Mouse (Mus musculus) cerebellum, adult 11 months (tissue): ENCODE measurements around the gene Nmrk2.

Experiments
- DNase-seq: peaks from one replicate; pipeline ENCODE4 v3.0.0; 2022

The Nmrk2 gene

DNA sequence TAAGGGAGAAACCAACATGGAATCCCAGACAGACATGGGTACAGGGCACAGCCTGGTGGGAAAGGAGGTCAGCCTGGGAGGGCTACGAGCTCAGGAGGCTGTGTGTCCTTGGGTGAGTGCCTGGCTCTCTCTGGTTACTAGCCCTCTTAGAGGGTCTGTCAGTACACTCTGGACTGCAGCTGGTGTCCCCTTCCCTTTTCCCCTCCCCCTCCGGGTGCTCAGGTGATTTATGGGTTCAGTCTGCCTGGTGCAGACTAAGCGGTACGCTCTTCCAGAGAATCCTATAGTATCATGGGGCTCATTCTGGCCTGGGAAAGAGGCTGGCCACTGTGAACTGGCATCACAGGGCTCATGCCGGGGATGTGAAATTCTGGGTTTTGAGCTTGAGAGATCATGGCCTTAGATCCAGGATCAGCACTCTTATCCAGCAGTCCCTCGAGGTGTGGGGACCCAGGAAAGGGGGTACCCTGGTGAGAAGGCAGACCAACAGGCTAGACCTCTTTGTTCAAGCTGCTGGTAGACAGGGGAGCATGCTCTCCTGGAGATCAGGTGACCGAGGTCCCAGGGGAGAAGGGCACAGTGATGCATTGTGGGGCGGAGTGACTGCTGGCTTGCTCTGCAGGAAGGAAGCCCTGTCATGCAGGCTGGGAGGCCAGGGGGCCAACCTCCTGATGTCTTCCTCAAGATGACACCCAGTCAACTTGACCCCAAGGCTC, 40.1 kb downstream of the Nmrk2 start:
- DNase-seq, result no peak

DNA sequence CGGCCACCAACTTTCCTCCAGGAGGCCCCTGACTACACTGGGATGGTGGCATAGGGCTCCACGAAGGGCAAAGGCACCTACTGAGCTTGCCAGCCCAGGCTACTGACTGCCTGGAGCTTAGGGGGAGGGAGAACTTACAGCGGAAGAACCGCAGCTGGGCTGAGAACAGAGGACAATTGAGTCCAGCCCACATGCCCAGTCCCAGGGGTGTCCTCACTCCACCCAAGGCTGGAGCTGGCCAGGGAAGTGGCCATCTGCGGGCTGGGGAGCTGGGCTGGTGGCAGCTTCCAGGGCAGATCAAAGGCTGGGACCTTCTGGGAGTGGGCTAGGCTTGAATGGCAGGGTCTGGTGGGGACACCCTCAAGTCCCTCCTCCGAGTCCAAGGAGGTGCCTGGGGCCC, 47.1 kb downstream of the Nmrk2 start:
- DNase-seq, result no peak

DNA sequence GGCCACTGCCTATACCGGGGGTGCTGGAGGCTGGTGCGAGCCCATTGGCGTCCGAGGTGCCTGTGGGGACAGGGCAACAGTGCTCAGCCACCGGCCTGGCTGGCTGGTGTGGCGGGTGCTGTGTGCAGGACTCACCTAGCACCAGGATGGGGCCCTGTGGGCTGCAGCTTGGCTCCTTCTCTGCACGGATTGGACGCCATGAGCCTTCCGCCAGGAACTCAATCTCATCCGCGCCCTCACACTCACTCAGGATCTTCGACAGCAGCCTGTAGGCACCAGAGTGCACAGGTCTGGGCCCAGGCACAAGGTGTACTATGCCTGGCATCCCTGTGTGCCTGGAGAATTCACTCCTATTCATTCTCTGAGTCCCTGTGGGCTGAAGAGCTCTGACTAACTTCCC, 47.5 kb downstream of the Nmrk2 start:
- no peak for DNase-seq

DNA sequence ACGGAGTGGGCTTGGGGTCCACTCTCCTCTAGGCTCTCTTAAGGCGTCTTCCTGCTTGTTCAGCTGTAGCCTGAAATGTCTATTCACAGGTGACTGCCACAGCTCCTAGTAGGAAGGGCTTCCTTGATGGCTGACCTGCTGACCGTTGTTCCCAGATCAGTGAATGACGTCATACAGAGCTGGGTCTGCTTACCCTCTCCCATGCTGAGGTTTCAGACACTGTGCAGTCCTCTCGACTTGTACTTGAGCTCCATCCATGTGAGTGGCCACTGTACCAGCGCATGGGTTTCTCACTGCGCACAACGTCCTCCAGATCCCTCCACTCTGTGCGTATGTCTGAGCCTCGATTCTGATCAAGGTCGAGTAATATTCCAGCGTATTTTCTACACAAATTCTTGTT, 49.2 kb downstream of the Nmrk2 start:
- DNase-seq, result no peak

DNA sequence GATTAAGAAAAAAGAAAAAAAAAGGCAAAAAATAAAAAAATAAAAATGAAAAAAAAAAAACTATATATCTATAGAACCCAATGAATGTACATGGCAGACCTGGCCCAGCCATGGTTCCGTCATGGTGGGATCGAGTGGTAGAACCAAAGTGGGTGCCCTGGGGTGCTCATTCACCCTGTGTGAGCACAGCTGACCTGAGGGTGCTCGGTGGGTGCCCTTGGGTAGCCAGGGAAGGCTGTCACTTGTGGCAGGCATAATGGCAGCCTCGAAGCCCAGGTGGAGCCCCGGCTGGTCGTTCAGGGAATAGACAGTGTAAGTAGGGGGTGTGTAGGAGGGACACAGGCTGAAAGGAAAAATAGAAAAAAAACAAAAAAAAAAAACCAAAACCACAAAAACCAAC, 50.6 kb downstream of the Nmrk2 start:
- no peak for DNase-seq
